Mouse (Mus musculus) embryonic facial prominence, embryonic 15.5 days (tissue): ENCODE results near the gene Rundc3a. TPM values are rescaled to one million over a fixed set of nuclear protein-coding genes. Genes with fewer than 3 reads are reported as not detected.
A peak's percentile ranks its signal among the peaks of the same experiment; 100 is the strongest.

Source experiments
- ATAC-seq: fragments of 200-750 bp; cut with Nextera tagmentation; 2 replicates; pipeline ENCODE4 v1.8.0; 2017; ENCODE audit warnings: low read depth, moderate TSS enrichment; ENCODE audit not compliant: insufficient number of reproducible peaks, low FRiP score, low TSS enrichment
- H3K27ac ChIP-seq: fragments of 300-500 bp; sonication (generic); replicated peaks from 2 replicates; pipeline ENCODE4 v1.5.1; 2015; ENCODE audit warnings: mild to moderate bottlenecking, inconsistent platforms
- H3K27me3 ChIP-seq: fragments of 300-500 bp; sonication (generic); 2 replicates; pipeline ENCODE4 v1.6.1; 2015; ENCODE audit warnings: inconsistent platforms
- H3K36me3 ChIP-seq: fragments of 300-500 bp; sonication (generic); 2 replicates; pipeline ENCODE4 v1.6.1; 2015; ENCODE audit warnings: mild to moderate bottlenecking, inconsistent platforms
- H3K4me1 ChIP-seq: fragments of 300-500 bp; sonication (generic); 2 replicates; pipeline ENCODE4 v1.6.1; 2015; ENCODE audit warnings: inconsistent platforms
- H3K4me2 ChIP-seq: fragments of 300-500 bp; sonication (generic); replicated peaks from 2 replicates; pipeline ENCODE4 v1.6.1; 2015; ENCODE audit warnings: mild to moderate bottlenecking, inconsistent platforms
- H3K4me3 ChIP-seq: fragments of 300-500 bp; sonication (generic); replicated peaks from 2 replicates; pipeline ENCODE4 v1.5.1; 2015; ENCODE audit warnings: mild to moderate bottlenecking, inconsistent platforms
- H3K9ac ChIP-seq: fragments of 300-500 bp; sonication (generic); 2 replicates; pipeline ENCODE4 v1.6.1; 2015; ENCODE audit warnings: inconsistent platforms
- H3K9me3 ChIP-seq: fragments of 300-500 bp; sonication (generic); replicated peaks from 2 replicates; pipeline ENCODE4 v1.6.1; 2016; ENCODE audit warnings: inconsistent platforms
- WGBS: fragments of 180-500 bp; shearing (Covaris S2); methylation state at CpG from one replicate; pipeline ENCODE4 v1.1.7; 2015; 5-methylcytosine and 5-hydroxymethylcytosine counted together
- polyA plus RNA-seq: library from polyadenylated mRNA; unstranded; fragments of >200 nt; fragmentation: Nextera tagmentation; extraction: Ambion mirVana; gene quantifications from 2 replicates; pipeline ENCODE4 v1.2.1, GENCODE M21; 2015

The Rundc3a gene
- polyA plus RNA-seq, 1 experiment from 2014 or later = 8.3 TPM

- WGBS = under 1% methylated on average over 29 of the region's 29 CpGs
- Histone ChIP-seq H3K9ac (peak within 1 kb of the TSS; percentile 52), H3K36me3 (peaks cover 11% of the 10 kb centered on the region), H3K4me1 (peaks cover 33% of the 10 kb centered on the region), H3K4me2 (peak within 1 kb of the TSS; percentile 94), H3K27me3 (no peaks in the 10 kb centered on the region), H3K9me3 (no peaks in the 10 kb centered on the region), H3K27ac (peak within 1 kb of the TSS; percentile 92), H3K4me3 (peak within 1 kb of the TSS; percentile 78)
- ATAC-seq = peak; percentile 92
These were observed 37.2 kb downstream of the Rundc3a start, which contains the start of gene Grn for GRCm38 (mm10) chr11:102430121-102431017. TSS of gene Grn (plus strand) at chr11:102430315.

GRCm38 (mm10) chr11:102431018-102431645 is 37.9 kb downstream of the Rundc3a start:
- ATAC-seq = no peak
- Histone ChIP-seq H3K9me3 (no peaks in the 10 kb centered on the region), H3K4me2 (peak overlapping the region; percentile 94), H3K36me3 (peaks cover 18% of the 10 kb centered on the region), H3K9ac (peak overlapping the region; percentile 52), H3K27ac (peak overlapping the region; percentile 92), H3K4me3 (peak overlapping the region; percentile 78), H3K4me1 (peaks cover 33% of the 10 kb centered on the region), H3K27me3 (no peaks in the 10 kb centered on the region)
- WGBS = 0% methylated on average over 7 of the region's 7 CpGs

- H3K9me3 ChIP-seq = no peaks in the 10 kb centered on the region
- 82% methylated on average over 3 of the region's 3 CpGs for WGBS
- H3K36me3 ChIP-seq = peaks cover 23% of the 10 kb centered on the region
- no peaks in the 10 kb centered on the region for H3K27me3 ChIP-seq
- H3K27ac ChIP-seq = no peak overlapping the region
- no peak overlapping the region for H3K4me3 ChIP-seq
- H3K9ac ChIP-seq = no peak overlapping the region
- H3K4me1 ChIP-seq = peaks cover 33% of the 10 kb centered on the region
- no peak for ATAC-seq
- no peak overlapping the region for H3K4me2 ChIP-seq
These were observed 38.5 kb downstream of the Rundc3a start for GRCm38 (mm10) chr11:102431728-102432114.

DNA sequence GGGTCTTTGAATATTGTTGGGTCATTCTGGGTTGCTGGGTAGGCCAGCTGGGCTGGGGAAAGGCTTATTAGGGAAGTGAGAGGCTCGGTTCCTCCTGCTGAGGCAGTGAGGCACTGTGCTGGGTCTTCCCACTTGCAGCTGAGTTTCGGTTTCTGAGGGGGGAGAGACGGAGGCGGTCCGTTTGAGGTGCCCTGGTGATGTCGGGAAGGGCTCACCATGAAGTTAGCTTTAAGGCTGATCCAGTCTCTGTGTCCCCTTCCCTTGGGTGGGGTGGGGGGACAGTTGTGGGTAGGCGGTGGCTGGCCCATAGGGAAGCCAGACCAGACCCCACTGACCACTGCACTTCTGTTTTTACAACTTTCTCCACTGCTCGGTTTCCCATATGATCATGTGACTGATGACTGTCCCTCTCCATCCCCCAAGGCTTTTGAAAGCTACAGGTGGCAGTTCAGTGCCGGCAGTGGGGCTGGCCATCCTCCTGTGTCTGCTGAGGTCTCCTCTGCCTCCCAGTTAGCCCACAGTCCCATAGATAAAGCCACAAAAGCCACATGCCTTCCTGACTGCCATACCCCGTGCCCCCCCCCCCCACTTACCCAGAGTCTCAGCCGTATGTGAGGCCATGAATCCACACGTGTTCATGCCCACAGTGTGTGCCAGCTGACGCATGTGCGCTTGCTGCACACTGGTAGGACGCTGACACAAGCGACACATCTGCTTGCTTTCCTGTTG is 39.1 kb downstream of the Rundc3a start:
- WGBS = 64% methylated on average over 16 of the region's 16 CpGs
- Histone ChIP-seq H3K4me2 (no peak overlapping the region), H3K4me3 (no peak overlapping the region), H3K9me3 (no peaks in the 10 kb centered on the region), H3K27ac (no peak overlapping the region), H3K27me3 (no peaks in the 10 kb centered on the region), H3K4me1 (peaks cover 38% of the 10 kb centered on the region), H3K36me3 (peaks cover 23% of the 10 kb centered on the region), H3K9ac (no peak overlapping the region)
- no peak for ATAC-seq

DNA sequence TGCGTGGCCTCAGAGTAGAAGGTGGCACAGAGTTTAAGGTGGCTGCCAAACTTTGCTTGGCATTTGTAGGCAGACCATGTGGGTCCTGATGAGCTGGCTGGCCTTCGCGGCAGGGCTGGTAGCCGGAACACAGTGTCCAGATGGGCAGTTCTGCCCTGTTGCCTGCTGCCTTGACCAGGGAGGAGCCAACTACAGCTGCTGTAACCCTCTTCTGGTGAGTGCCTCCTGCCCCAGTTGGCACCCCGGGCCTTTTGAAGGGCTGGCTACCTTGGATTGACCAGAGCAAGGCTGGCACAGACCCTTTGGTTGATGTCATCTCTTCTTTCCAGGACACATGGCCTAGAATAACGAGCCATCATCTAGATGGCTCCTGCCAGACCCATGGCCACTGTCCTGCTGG is 39.7 kb downstream of the Rundc3a start:
- no peak overlapping the region for H3K4me2 ChIP-seq
- H3K4me3 ChIP-seq = no peak overlapping the region
- H3K4me1 ChIP-seq = peaks cover 44% of the 10 kb centered on the region
- no peaks in the 10 kb centered on the region for H3K27me3 ChIP-seq
- no peak for ATAC-seq
- H3K27ac ChIP-seq = no peak overlapping the region
- peaks cover 23% of the 10 kb centered on the region for H3K36me3 ChIP-seq
- H3K9ac ChIP-seq = no peak overlapping the region
- no peaks in the 10 kb centered on the region for H3K9me3 ChIP-seq
- 87% methylated on average over 6 of the region's 6 CpGs for WGBS

DNA sequence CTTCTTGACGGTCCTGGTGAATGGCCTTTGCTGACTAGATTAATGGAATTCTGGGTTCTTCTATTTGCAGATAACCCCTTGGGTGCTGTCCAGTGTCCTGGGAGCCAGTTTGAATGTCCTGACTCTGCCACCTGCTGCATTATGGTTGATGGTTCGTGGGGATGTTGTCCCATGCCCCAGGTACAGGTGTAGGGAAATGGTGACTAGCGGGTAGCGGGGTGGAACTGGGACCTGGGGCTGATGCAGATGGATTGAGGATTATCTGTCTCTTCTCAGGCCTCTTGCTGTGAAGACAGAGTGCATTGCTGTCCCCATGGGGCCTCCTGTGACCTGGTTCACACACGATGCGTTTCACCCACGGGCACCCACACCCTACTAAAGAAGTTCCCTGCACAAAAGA is 40.7 kb downstream of the Rundc3a start:
- 90% methylated on average over 7 of the region's 7 CpGs for WGBS

GRCm38 (mm10) chr11:102434406-102434805 is 41.2 kb downstream of the Rundc3a start:
- H3K9me3 ChIP-seq = no peaks in the 10 kb centered on the region
- peaks cover 57% of the 10 kb centered on the region for H3K4me1 ChIP-seq
- ATAC-seq = no peak
- H3K4me2 ChIP-seq = no peak overlapping the region
- 12% methylated on average over 7 of the region's 7 CpGs for WGBS
- no peak overlapping the region for H3K4me3 ChIP-seq
- no peak overlapping the region for H3K9ac ChIP-seq
- H3K27me3 ChIP-seq = no peaks in the 10 kb centered on the region
- peaks cover 30% of the 10 kb centered on the region for H3K36me3 ChIP-seq
- no peak overlapping the region for H3K27ac ChIP-seq

More for the DNA sequence above, 40.7 kb downstream of the Rundc3a start:
- no peak overlapping the region for H3K9ac ChIP-seq
- peaks cover 54% of the 10 kb centered on the region for H3K4me1 ChIP-seq
- no peaks in the 10 kb centered on the region for H3K9me3 ChIP-seq
- H3K27ac ChIP-seq = no peak overlapping the region
- no peak for ATAC-seq
- no peaks in the 10 kb centered on the region for H3K27me3 ChIP-seq
- no peak overlapping the region for H3K4me3 ChIP-seq
- no peak overlapping the region for H3K4me2 ChIP-seq
- peaks cover 25% of the 10 kb centered on the region for H3K36me3 ChIP-seq

GRCm38 (mm10) chr11:102434816-102435705 is 41.9 kb downstream of the Rundc3a start:
- no peaks in the 10 kb centered on the region for H3K27me3 ChIP-seq
- H3K4me3 ChIP-seq = no peak overlapping the region
- peaks cover 51% of the 10 kb centered on the region for H3K4me1 ChIP-seq
- no peak overlapping the region for H3K9ac ChIP-seq
- ATAC-seq = no peak
- no peaks in the 10 kb centered on the region for H3K9me3 ChIP-seq
- no peak overlapping the region for H3K4me2 ChIP-seq
- 83% methylated on average over 11 of the region's 11 CpGs for WGBS
- peaks cover 37% of the 10 kb centered on the region for H3K36me3 ChIP-seq
- H3K27ac ChIP-seq = no peak overlapping the region

- H3K4me1 ChIP-seq = peaks cover 51% of the 10 kb centered on the region
- H3K9me3 ChIP-seq = no peaks in the 10 kb centered on the region
- no peak for ATAC-seq
- H3K27me3 ChIP-seq = no peaks in the 10 kb centered on the region
- H3K27ac ChIP-seq = no peak overlapping the region
- H3K4me3 ChIP-seq = no peak overlapping the region
- H3K36me3 ChIP-seq = peaks cover 44% of the 10 kb centered on the region
- no peak overlapping the region for H3K4me2 ChIP-seq
- H3K9ac ChIP-seq = no peak overlapping the region
- 91% methylated on average over 18 of the region's 18 CpGs for WGBS
These were observed 42.7 kb downstream of the Rundc3a start for GRCm38 (mm10) chr11:102435754-102436470.

GRCm38 (mm10) chr11:102436471-102436790 is 43.2 kb downstream of the Rundc3a start:
- no peak overlapping the region for H3K4me3 ChIP-seq
- no peak overlapping the region for H3K27ac ChIP-seq
- H3K36me3 ChIP-seq = peaks cover 47% of the 10 kb centered on the region
- H3K9me3 ChIP-seq = no peaks in the 10 kb centered on the region
- no peak for ATAC-seq
- 78% methylated on average over 10 of the region's 10 CpGs for WGBS
- H3K4me2 ChIP-seq = no peak overlapping the region
- no peaks in the 10 kb centered on the region for H3K27me3 ChIP-seq
- H3K9ac ChIP-seq = no peak overlapping the region
- peaks cover 47% of the 10 kb centered on the region for H3K4me1 ChIP-seq
